Mouse (Mus musculus): ENCODE results near the gene Nr6a1. TPM values are rescaled to one million over a fixed set of nuclear protein-coding genes. Genes with fewer than 3 reads are reported as not detected.

Nr6a1 gene
- total RNA-seq, 1 experiment from 2014 or later, result 0.29 TPM

GRCm38 (mm10) chr2:38941426-38941825, 13.9 kb upstream of the Nr6a1 start:
- ATAC-seq (replicated peaks; ENCODE audit: insufficient number of reproducible peaks, low FRiP score, low TSS enrichment, poor library complexity, severe bottlenecking), result no peak

- no peak for ATAC-seq (replicated peaks; ENCODE audit: insufficient number of reproducible peaks, low FRiP score, low TSS enrichment, poor library complexity, severe bottlenecking)
Observed at GRCm38 (mm10) chr2:38939047-38939446, 11.6 kb upstream of the Nr6a1 start.

GRCm38 (mm10) chr2:38938007-38938406, 10.5 kb upstream of the Nr6a1 start:
- ATAC-seq (replicated peaks; ENCODE audit: insufficient number of reproducible peaks, low FRiP score, low TSS enrichment, poor library complexity, severe bottlenecking), result no peak

- no peak for ATAC-seq (replicated peaks; ENCODE audit: insufficient number of reproducible peaks, low FRiP score, low TSS enrichment, poor library complexity, severe bottlenecking)
Observed at GRCm38 (mm10) chr2:38937396-38937795, 9.9 kb upstream of the Nr6a1 start.

- ATAC-seq (replicated peaks; ENCODE audit: insufficient number of reproducible peaks, low FRiP score, low TSS enrichment, poor library complexity, severe bottlenecking), result no peak; the same call in 1 of the 2 replicates
Observed at GRCm38 (mm10) chr2:38936721-38937378, 9.4 kb upstream of the Nr6a1 start.

GRCm38 (mm10) chr2:38934936-38935335, 7.4 kb upstream of the Nr6a1 start:
- no peak for ATAC-seq (replicated peaks; ENCODE audit: insufficient number of reproducible peaks, low FRiP score, low TSS enrichment, poor library complexity, severe bottlenecking)

- no peak for ATAC-seq (replicated peaks; ENCODE audit: insufficient number of reproducible peaks, low FRiP score, low TSS enrichment, poor library complexity, severe bottlenecking)
Observed at GRCm38 (mm10) chr2:38933931-38934330, 6.4 kb upstream of the Nr6a1 start.

- ATAC-seq (replicated peaks; ENCODE audit: insufficient number of reproducible peaks, low FRiP score, low TSS enrichment, poor library complexity, severe bottlenecking), result peak; percentile 45; the same call in 1 of the 2 replicates
Observed at GRCm38 (mm10) chr2:38931851-38932667, 4.6 kb upstream of the Nr6a1 start, which contains the start of gene Olfml2a. TSS of gene Olfml2a (plus strand) at chr2:38931978.

GRCm38 (mm10) chr2:38930269-38930668, 2.8 kb upstream of the Nr6a1 start:
- no peak for ATAC-seq (replicated peaks; ENCODE audit: insufficient number of reproducible peaks, low FRiP score, low TSS enrichment, poor library complexity, severe bottlenecking)

GRCm38 (mm10) chr2:38926145-38926891, 1.2 kb downstream of the Nr6a1 start:
- peak; percentile 95 for ATAC-seq (replicated peaks; ENCODE audit: insufficient number of reproducible peaks, low FRiP score, low TSS enrichment, poor library complexity, severe bottlenecking)

GRCm38 (mm10) chr2:38925171-38926080, 2.1 kb downstream of the Nr6a1 start:
- no peak for ATAC-seq (replicated peaks; ENCODE audit: insufficient number of reproducible peaks, low FRiP score, low TSS enrichment, poor library complexity, severe bottlenecking)

GRCm38 (mm10) chr2:38924571-38924970, 2.9 kb downstream of the Nr6a1 start:
- no peak for ATAC-seq (replicated peaks; ENCODE audit: insufficient number of reproducible peaks, low FRiP score, low TSS enrichment, poor library complexity, severe bottlenecking)

- ATAC-seq (replicated peaks; ENCODE audit: insufficient number of reproducible peaks, low FRiP score, low TSS enrichment, poor library complexity, severe bottlenecking), result no peak
Observed at GRCm38 (mm10) chr2:38923911-38924310, 3.6 kb downstream of the Nr6a1 start.

GRCm38 (mm10) chr2:38923471-38923870, 4.0 kb downstream of the Nr6a1 start:
- ATAC-seq (replicated peaks; ENCODE audit: insufficient number of reproducible peaks, low FRiP score, low TSS enrichment, poor library complexity, severe bottlenecking), result no peak

GRCm38 (mm10) chr2:38921374-38921773, 6.1 kb downstream of the Nr6a1 start:
- ATAC-seq (replicated peaks; ENCODE audit: insufficient number of reproducible peaks, low FRiP score, low TSS enrichment, poor library complexity, severe bottlenecking), result no peak

GRCm38 (mm10) chr2:38916947-38917691, 10.4 kb downstream of the Nr6a1 start:
- ATAC-seq (replicated peaks; ENCODE audit: insufficient number of reproducible peaks, low FRiP score, low TSS enrichment, poor library complexity, severe bottlenecking), result no peak

GRCm38 (mm10) chr2:38914965-38915364, 12.5 kb downstream of the Nr6a1 start:
- ATAC-seq (replicated peaks; ENCODE audit: insufficient number of reproducible peaks, low FRiP score, low TSS enrichment, poor library complexity, severe bottlenecking), result no peak

GRCm38 (mm10) chr2:38914517-38914916, 13.0 kb downstream of the Nr6a1 start:
- ATAC-seq (replicated peaks; ENCODE audit: insufficient number of reproducible peaks, low FRiP score, low TSS enrichment, poor library complexity, severe bottlenecking), result no peak
